Mouse (Mus musculus) NIH3T3 (cell line): ENCODE measurements around the gene Anapc1.

ENCODE experiments used
- DNase-seq: peaks from one replicate; pipeline ENCODE4 v3.0.0-alpha.2; 2012; ENCODE audit warnings: low read depth

The Anapc1 gene

DNA sequence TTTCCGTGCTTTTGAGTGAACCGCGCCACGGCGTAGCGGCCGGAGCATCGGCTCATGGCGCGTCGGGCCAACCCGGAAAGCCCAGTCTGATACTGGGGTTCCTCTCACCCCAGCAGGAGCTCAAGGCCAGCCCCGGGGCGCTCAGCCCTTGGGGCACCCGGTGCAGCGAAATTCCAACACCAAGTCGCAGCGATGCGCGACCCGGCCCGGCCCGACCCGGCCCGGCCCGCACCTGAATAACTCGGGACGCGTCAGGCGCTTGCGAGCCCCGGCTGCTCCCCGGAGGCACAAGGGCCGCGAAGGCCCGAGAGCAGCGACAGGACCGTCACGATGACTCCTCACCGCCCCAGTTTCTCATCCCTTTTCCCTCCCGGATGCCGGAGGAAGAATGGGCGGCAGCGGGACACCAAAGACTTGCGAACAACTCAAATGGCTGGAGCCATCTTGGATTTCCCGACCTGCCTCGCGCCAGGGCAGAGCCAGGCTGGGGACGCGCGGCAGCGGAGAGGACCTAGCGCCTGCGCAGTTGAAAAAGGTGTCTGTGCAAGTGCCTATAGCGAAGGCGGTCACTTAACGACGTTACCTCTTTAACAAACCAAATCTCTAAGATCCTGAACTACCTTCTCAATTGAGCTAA, at the start of gene Anapc1:
Gene Anapc1, minus strand, starts transcription at position 471 of the 637 bp plus-strand sequence.
- peak; percentile 95 for DNase-seq

DNA sequence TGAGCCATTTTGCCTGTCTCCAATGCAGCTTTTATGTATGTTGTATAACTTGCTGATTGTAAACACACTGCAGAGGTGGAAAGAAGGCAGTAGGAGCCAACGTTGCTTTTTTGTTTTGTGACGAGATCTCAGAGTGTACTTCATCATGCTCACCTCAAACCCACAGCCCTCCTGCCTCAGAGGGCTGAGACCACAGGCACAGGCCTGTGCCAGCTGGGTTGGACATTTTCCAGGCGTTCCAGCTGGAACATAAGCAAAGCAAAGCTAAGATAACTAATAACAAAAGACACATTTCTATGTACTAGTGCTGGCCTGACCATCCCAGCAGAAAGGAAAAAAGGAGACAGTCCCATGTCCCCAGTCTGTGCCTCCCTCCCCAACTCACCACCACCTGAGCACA, 47.9 kb upstream of the Anapc1 start:
- DNase-seq: peak; percentile 66

DNA sequence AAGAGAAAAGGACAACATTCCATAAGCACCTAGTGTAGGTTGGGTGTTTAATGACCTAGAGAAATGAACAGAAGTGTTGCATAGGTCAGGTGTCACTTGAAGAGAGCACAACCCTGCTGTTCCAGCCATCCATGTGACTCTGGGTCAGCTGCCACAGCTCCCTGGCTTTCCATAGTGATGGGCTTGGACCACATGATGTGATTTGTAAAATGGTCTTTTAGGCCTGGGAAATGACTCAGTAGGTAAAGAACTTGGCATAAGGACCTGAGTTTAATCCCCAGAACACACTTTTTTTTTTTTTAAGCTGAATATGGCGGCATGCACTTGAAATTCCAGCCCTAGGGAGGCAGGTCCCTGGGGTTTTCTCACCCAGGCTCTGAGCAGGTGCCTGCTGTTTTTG, 44.8 kb upstream of the Anapc1 start:
- peak; percentile 60 for DNase-seq

DNA sequence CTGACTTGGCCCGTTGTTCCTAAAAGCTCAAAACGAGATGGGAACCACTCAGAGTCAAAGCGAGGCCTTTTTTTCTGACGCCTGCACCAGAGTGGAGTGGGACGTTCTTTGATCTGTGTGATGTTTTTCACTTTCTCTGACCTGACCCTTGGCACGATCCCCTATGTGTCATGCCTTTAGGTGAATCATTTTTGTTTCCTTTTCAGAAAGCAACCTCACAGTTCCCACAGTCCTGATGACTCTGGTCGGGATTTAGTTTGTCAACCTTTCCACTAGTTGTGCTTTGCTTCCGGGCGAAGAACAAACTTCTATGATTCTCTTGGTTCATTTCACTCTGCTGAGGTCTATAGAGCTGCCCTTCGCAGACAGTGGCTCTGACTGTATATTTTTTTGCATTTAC, 44.3 kb upstream of the Anapc1 start:
- DNase-seq: peak; percentile 49

DNA sequence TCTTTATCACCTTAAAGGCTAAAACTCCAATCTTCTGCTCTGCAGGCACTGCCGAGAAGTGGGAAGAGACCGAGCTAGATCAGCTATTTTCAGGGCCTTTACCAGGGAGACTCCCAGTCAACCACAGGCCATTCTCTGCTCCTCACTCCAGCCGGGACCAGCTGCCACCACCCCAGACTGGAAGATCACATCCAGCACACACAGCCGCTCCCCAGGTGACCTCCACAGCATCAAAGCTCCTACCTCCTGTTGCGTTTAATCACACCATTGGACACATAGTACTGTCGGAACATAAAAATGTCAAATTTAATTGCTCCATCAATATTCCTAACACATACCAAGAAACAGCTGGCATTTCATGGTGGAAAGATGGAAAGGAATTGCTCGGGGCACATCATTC, 42.0 kb upstream of the Anapc1 start:
- DNase-seq: no peak

DNA sequence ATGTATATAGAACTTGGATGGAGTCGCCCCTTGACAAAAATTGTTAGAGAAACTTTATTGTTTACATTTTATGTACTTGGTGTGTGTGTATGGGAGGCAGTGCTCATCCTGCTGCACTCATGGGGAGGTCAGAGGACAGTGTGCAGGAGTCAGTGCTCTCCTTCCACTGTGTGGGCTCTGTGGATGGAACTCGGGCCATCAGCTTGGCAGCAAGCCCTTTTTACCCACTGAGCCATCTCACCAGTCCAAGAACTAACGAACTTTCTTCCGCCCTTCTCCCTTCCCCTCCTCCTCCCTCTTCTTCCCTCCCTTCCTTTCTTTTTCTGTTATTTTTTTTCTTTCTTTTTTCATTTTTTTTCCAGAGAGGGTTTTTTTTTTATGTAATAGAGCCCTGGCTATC, 40.9 kb upstream of the Anapc1 start:
- no peak for DNase-seq

DNA sequence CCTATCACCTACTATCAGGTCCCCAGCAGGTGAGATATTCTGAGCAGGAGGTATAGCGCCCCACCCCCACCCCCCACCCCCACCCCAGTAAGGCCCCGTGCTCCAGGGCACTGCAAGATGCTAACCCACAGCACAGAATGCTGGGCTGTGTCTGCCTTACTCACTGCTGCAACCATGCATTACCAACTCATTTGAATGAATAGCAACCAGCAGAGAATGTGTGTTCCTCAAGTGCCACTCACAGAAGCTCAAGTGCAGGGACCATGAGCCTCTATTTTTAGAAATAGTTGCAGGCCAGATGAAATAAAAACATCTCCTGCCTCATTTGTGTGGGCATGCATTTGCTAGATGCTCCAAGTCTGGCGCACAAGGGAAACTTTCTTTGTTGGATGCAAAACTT, 40.4 kb upstream of the Anapc1 start:
- DNase-seq: no peak

DNA sequence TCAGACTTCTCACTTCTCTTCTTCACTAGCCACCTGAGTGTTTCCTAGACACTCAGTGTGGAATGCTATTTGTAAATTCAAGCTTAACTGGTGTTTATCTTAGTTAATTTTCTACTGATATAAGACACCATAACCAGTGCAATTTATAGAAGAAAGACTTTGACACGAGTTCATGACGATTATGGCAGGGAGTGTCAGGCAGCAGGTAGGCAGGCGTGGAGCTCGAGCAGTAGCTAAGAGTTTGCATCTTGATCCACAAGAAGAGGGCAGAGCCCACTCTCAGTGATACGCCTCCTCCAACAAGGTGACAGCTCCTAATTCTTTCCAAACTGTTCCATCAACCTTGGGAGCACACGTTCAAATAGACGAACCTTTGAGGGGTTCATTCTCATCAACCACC, 39.4 kb upstream of the Anapc1 start:
- no peak for DNase-seq

DNA sequence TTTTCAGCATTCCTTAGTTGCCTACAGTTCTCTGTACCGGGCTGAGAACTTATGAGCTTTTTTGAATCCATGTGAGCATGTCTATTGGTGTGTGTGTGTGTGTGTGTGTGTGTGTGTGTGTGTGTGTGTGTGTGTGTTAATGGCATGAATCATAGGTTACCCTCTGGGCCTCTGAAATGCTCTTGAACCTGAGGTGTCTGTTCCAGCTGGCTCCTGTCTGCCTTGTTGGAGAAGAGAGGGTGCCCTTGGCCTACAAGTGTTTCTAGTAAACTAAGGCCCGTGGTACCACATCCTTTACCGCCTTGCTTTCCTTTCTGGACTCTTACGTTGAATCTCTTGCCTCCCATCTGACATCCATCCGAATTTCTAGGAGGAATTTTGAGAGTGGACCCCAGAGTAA, 38.9 kb upstream of the Anapc1 start:
- DNase-seq: no peak

DNA sequence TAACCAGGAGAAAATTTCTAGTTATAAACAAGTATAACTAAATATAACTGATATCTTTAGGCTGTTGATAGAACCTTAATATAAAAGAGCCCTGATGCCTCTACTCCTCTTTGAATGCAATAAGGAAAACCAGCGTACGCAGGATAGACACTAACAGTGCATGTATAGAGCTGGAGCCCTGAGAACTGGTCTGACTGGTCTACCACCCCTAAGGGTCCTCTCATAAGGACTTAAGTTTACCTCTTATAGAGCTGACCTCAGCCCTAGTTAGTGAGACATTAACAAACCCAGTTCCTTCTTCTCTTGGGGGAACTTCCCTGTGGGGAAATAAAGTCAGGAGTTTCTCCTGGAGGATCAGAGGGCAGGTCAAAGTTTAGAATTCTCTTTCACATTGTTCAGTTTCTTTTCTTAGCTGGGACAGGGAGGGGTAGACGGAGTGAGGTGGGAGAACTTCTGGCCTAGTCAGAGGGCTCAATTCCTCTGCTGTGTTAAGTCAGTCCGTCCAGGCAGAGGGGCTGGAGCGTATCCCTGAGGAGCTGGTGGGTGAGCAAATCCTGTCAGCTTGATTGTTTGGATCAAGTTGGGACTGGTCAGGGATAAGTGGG, 35.0 kb upstream of the Anapc1 start:
- DNase-seq: no peak

DNA sequence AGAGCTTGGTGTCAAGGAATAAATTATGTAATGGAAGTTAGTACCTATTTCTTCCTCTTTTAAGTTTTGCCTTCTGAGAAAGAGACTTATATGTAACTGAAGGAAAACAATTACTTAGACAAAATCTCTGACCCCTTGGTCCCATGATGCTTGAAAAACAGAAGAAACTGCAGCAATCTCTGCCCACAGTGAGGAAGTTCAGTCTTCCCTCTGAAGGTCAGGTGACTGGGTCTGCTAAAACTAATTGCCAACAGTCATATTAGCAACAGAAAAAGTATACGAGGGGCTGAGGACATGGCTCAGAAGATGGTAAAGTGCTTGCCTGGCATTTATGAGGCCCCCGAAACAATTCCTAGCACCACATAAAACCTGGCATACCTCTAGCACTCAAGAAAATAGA, 32.2 kb upstream of the Anapc1 start:
- no peak for DNase-seq

DNA sequence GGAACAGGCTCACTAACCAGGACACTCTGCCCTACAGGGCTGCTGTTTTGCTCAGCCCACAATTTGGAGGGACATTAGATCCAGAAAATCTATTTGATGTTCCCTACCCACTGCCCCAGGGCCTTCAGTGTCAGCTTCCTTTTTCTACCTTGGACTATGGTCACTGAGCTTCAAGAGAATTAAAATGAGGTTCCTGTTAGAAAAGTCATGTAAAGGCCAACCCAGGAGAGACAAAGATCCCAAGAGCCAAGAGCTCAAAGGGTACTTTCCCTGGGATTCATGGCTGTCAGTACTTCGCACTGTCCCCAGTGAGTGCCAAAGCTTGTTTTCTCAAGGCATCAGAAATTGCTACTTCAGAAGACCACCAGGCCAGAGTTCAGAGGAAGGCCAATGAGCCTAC, 28.8 kb upstream of the Anapc1 start:
- DNase-seq: no peak

DNA sequence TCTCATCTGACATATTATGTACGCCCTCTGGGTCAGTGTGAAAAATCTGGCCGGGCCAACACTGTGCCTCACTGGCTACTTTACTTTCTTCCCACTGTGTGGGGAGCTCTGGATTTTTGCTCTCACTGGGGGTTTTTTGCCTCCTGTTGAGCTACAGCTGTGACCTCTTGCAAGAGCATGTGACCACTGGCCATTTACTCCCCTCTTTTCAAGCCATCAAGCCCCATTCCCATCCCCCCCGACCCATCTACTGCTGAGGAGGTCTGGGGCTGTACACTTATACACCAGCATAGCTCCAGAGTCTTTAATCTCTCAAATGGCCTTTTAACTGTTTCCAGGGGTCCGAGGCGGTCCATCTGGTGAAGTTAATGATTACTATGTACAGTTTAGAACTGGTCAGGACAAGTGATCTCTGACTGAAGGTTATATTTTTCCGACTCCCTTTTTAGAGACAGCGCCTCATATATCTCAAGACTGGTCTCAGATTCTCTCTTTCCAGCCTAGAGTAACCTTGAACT, 27.6 kb upstream of the Anapc1 start:
- DNase-seq: no peak

DNA sequence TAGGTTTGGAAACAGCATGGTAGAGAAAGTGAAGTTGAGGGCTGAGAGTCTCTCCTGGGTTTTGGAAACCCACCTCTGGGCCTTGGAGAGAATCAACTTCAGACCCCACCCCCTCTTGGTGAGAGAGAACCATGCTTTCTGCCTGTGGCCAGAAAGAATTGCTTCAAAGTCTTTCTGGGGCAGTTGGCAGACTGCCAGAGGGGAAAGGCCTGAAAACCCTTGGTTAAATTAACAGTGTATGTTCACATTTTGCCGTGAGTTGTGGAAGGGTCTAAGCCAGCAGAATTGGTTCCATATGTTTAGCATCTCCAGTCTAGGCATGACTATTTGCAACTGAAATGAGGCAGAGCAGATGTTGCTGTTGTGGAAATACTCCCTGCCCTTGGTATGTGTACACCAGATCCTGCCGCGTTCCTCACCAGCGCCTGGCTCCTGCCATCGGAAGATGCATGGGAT, 26.4 kb upstream of the Anapc1 start:
- peak; percentile 94 for DNase-seq

DNA sequence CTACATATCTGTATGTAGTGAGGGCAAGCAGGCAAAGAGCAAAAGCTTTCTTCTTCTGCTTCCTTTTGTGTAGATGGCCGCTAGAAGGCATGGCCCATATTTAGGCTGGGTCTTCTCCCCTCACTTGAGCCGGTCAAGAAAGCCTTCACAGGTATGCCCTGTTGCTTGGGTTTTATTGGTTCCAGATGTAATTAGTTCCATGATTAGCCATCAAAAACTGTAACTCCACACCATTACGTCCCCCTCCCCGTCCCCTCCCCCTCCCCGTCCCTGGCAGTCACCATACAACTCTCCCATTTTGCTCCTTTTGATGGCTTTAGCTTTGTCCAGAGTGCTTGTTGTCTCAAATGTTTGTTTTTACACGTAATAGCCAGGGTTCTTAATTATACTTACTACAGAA, 25.7 kb upstream of the Anapc1 start:
- no peak for DNase-seq

DNA sequence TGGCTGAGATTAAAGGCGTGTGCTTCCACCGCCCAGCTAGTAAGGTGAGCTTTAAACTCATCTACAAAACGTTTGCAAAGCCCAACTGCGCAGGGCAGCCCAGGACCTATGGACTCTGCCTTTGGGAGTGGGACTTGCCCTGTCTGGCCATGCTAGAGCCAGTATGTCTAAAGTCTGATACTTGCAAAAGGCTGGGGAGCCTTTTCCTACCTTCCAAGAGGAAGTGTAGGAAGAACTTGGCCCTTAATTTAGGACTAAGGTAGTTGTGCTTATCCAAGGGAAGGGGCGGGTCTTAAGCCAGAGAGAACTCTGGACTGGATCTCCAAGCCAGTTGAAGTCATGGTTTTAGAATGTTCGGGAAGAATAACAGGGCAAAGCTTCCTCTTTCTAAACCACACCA, 23.4 kb upstream of the Anapc1 start:
- no peak for DNase-seq

DNA sequence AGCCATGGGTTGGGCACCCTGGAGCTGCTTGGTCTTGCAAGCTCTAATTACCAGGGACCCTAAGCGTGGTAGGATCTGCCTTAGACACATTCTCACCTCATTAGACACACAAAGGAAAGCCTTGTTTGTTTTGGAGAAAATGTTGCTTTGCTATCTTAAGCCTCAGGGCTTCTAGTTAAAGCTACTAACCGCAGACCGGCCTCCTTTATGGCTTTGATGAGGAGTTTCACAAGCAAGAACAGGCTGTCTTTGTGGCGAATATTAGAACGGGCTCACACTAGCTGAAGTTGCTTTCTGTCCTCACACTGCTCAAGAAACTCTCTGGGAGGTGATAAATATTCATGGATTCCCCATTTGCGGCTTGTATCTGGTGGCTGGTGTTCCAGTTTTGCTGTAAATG, 22.1 kb upstream of the Anapc1 start:
- DNase-seq: no peak

DNA sequence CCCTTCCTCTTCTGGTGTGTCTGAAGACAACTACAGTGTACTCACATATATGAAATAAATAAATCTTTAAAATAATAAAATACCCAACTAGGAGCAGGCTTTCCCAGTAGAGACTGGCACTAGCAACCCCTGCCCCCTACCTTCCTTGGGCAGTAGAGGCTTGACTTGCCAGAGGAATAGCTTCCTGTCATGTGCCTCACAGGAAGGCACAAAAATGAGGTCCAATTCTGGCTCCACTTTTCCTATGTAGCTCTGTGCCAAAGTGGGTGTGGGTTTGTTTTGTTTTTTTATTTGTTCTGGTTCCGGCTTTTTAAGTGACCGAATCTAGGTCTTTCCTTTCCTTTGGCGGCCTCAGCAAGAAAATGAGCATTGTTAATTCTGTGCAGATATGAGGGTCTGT, 17.3 kb upstream of the Anapc1 start:
- no peak for DNase-seq

DNA sequence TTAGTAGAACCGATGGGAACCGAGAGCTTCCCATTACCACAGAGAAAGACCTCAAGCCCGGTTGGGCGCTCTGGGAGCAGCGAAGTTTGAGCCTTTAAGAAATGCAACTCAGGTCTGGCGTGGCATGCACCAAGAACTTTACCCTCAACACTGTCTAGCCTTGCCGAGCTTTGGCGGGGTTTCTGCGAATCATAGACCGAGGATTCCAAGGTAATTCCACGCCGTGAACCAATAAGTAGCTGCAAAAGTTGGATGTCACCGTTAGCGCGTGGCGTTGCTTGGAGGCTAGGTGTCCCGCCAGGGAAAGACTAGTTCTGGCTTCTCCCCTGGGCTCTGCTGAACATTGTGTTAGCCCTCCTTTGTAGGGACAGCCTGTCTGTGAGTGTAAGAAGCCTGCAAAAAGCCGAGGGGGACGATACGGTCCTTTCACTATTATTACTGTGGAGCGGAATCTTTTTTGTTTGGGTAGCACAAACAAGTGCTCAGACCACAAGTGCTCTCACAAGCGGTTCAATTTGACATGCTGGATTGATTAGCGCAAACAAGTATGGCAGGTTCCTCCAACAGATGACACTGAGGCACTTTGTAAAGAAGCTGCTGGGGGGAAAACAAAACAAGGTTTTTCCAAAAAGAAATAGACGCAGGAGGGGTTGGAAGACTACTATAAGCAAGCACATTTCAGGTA, 12.2 kb upstream of the Anapc1 start:
- DNase-seq: peak; percentile 60

DNA sequence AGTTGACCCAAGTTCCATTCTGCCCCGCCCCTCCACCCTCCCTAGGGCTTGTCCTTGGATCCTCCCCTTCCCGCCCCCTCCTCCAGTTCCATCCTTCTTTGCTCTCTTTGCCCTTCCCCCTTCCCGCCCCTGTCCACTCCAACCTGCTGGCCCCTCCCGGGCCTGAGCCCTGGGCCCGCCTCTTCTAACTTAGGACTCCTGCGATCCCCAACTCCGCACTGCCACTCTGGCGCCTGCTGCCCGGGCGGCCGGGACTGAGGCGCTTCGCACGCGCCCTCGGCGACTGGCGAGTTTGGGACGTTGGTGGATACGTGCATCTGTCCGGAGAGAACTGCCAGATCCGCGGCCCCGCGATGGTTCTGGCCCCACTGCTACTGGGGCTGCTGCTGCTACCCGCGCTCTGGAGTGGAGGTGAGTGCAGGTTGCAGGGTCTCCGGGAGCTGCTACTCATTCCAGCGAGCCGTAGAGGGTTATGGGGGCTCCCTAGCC, 11.5 kb upstream of the Anapc1 start, which contains the start of gene Mertk:
Gene Mertk, plus strand, starts transcription at position 264 of the 489 bp plus-strand sequence.
- DNase-seq: peak; percentile 95

DNA sequence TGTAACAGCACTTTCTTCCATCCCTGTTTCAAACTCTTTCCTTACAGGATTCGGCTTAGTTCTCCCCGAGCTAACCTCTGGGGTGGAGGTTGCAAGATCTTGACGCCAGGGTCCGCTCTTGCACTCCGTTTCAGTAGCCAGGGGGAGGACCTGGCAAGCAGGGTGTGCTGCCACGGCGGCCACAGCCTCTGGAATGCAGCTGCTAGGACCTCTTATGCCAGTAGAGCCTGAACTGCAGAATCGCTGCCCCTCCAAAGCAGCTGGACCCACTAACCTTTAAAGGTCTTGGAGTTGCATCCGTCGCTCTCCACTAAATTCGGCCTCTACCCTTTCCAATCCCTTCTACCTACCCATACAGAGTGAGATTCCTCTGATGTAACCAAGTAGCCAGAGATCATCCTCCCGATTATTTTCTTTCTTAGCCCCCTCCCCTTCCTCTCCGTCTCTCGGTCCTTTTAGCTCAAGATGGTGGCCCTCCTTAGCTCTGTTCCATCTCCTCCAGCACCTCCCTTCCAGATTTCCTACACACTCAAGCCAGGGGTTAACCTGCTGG, 11.0 kb upstream of the Anapc1 start:
- peak; percentile 95 for DNase-seq

DNA sequence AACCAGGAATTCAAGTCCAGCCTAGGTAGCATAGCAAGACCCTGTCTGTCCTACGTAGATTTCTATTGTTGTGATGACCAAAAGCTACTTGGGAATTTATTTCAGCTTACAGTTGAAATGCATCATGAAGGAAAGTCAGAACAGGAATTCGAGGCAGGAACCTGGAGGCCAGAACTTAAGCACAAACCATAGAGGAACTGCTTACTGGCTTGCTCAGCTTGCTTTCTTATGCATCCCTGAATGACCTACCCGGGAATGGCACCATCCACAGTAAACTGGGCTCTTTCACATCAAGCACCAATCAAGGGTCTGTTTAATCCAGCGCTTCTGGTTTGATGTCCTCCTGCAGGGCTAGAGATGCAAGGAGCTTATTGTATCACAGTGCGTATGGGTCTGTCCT, 10.4 kb upstream of the Anapc1 start:
- DNase-seq: no peak

DNA sequence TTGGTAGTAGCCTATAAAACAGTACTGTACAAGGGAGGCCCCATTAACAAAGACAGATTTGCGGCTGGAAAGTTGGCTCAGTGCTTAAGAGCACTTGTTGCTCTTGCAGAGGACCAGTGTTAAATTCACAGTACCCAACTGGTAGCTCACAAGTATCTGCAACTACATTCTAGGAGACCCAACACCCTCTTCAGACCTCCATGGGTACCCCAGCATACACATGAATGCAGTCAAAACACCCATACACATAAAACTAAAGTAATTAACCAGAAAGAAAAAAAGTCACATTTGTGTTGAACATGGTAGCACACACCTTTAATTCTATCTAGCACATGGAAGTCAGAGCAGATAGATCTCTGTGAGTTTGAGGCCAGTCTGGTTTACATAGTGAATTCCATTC, 9.9 kb upstream of the Anapc1 start:
- no peak for DNase-seq
